Mouse (Mus musculus) G1E (cell line): ENCODE results near the gene Cxcl10. TPM values are rescaled to one million over a fixed set of nuclear protein-coding genes. Genes with fewer than 3 reads are reported as not detected.
"Not testable (repeated sequence)": the region's sequence is repeated elsewhere in the genome, so short reads cannot be mapped to it uniquely, and the experiment has no call there.

ENCODE experiments used
- ATAC-seq: 2 replicates; pipeline ENCODE4 v1.8.0; 2016; ENCODE audit warnings: mild to moderate bottlenecking; ENCODE audit not compliant: insufficient number of reproducible peaks, poor library complexity, low FRiP score, severe bottlenecking; ENCODE audit errors: extremely low read depth
- DNase-seq: peaks from one replicate; pipeline ENCODE4 v3.0.0; 2012; ENCODE audit warnings: low spot score
- H3K27me3 ChIP-seq: 2 replicates; pipeline ENCODE4 v1.6.1; 2012; ENCODE audit warnings: mild to moderate bottlenecking, low read length, inconsistent platforms; ENCODE audit not compliant: insufficient read depth
- H3K36me3 ChIP-seq: replicated peaks from 2 replicates; pipeline ENCODE3; 2012; ENCODE audit warnings: mild to moderate bottlenecking, inconsistent platforms
- H3K4me1 ChIP-seq: 2 replicates; pipeline ENCODE4 v1.6.1; 2012; ENCODE audit warnings: low read depth, low read length, inconsistent platforms, mixed read lengths; ENCODE audit not compliant: insufficient read depth
- H3K4me3 ChIP-seq: 2 replicates; pipeline ENCODE4 v1.5.1; 2012; ENCODE audit warnings: low read depth, mild to moderate bottlenecking, inconsistent platforms, low read length, moderate library complexity, mixed read lengths
- H3K9me3 ChIP-seq: replicated peaks from 2 replicates; pipeline ENCODE4 v1.6.1; 2012; ENCODE audit warnings: inconsistent platforms
- CTCF ChIP-seq: IDR thresholded peaks from 2 replicates; pipeline ENCODE4 v1.5.1; 2012; ENCODE audit warnings: low read depth, low read length, inconsistent platforms, mixed read lengths
- GATA1 ChIP-seq: IDR thresholded peaks from 2 replicates; pipeline ENCODE4 v1.6.1; 2012; ENCODE audit warnings: borderline replicate concordance, low read length, inconsistent platforms, mixed read lengths
- GATA2 ChIP-seq: IDR thresholded peaks from 2 replicates; pipeline ENCODE4 v1.6.1; 2012; ENCODE audit warnings: low read depth, low read length, inconsistent platforms, borderline replicate concordance
- POLR2AphosphoS5 ChIP-seq: IDR thresholded peaks from 2 replicates; pipeline ENCODE4 v1.6.1; 2012; ENCODE audit warnings: low read depth, low read length, inconsistent platforms; ENCODE audit not compliant: insufficient replicate concordance
- TAL1 ChIP-seq: conservative IDR thresholded peaks from 2 replicates; pipeline ENCODE4 v1.6.1; 2012; ENCODE audit warnings: low read depth, low read length, inconsistent platforms, mixed read lengths
- polyA plus RNA-seq: library from polyadenylated mRNA; stranded (reverse); fragments of >175 nt; gene quantifications from 2 replicates; pipeline ENCODE4 v1.2.3, GENCODE M21; 2012
- total RNA-seq, 2 experiments: library from RNA; stranded (forward) in 1 of 2; stranded (reverse) in 1 of 2; fragments of 200-1000 nt in 1 of 2; fragments of >200 nt in 1 of 2; fragmentation: Nextera tagmentation in 1 of 2; gene quantifications; 2 replicates each; pipeline ENCODE4 v1.2.3; 2014 to 2017

Gene Cxcl10
- total and polyA plus RNA-seq, 3 experiments = 0.05 TPM; not detected in 2

- no peaks in the 10 kb centered on the region for H3K4me1 ChIP-seq
These were observed 15.3 kb upstream of the Cxcl10 start for GRCm38 (mm10) chr5:92364011-92364410.

GRCm38 (mm10) chr5:92363179-92363578 is 14.5 kb upstream of the Cxcl10 start:
- TF ChIP-seq TAL1 (no peak), CTCF (no peak), GATA1 (no peak), POLR2AphosphoS5 (no peak), GATA2 (no peak)
- no peak for DNase-seq
- peaks cover 45% of the 10 kb centered on the region for H3K27me3 ChIP-seq
- H3K4me1 ChIP-seq = no peaks in the 10 kb centered on the region
- H3K9me3 ChIP-seq = no peaks in the 10 kb centered on the region
- H3K36me3 ChIP-seq = no peaks in the 10 kb centered on the region
- H3K4me3 ChIP-seq = no peak overlapping the region
- ATAC-seq = no peak

More at GRCm38 (mm10) chr5:92364011-92364410, 15.3 kb upstream of the Cxcl10 start:
- H3K36me3 ChIP-seq = no peaks in the 10 kb centered on the region
- no peak overlapping the region for H3K4me3 ChIP-seq
- peaks cover 47% of the 10 kb centered on the region for H3K27me3 ChIP-seq
- no peaks in the 10 kb centered on the region for H3K9me3 ChIP-seq
- DNase-seq = no peak
- no peak for ATAC-seq
- TF ChIP-seq TAL1 = no peak
- no peak for TF ChIP-seq POLR2AphosphoS5
- TF ChIP-seq GATA1 = no peak

GRCm38 (mm10) chr5:92358767-92359455 is 10.2 kb upstream of the Cxcl10 start:
- ATAC-seq (no peak), DNase-seq (no peak)
- Histone ChIP-seq H3K36me3 (no peaks in the 10 kb centered on the region), H3K27me3 (peaks cover 34% of the 10 kb centered on the region), H3K4me3 (no peak overlapping the region), H3K9me3 (no peaks in the 10 kb centered on the region), H3K4me1 (peaks cover 1% of the 10 kb centered on the region; the same call in 1 of the 2 replicates)
- TF ChIP-seq CTCF (no peak), POLR2AphosphoS5 (no peak), TAL1 (no peak), GATA1 (no peak), GATA2 (no peak)

GRCm38 (mm10) chr5:92358033-92358432 is 9.3 kb upstream of the Cxcl10 start:
- Histone ChIP-seq H3K9me3 (no peaks in the 10 kb centered on the region), H3K4me3 (no peak overlapping the region), H3K4me1 (peaks cover 8% of the 10 kb centered on the region), H3K36me3 (no peaks in the 10 kb centered on the region), H3K27me3 (peaks cover 33% of the 10 kb centered on the region)
- ATAC-seq (no peak), DNase-seq (peak; percentile 20)
- TF ChIP-seq GATA2 = no peak
- TF ChIP-seq CTCF = no peak
- no peak for TF ChIP-seq TAL1
- TF ChIP-seq POLR2AphosphoS5 = no peak

GRCm38 (mm10) chr5:92353517-92353916 is 4.8 kb upstream of the Cxcl10 start:
- no peaks in the 10 kb centered on the region for H3K9me3 ChIP-seq
- H3K4me3 ChIP-seq = peak overlapping the region; percentile 68
- ATAC-seq (peak; percentile 51), DNase-seq (peak; percentile 30)
- H3K36me3 ChIP-seq = no peaks in the 10 kb centered on the region
- peaks cover 21% of the 10 kb centered on the region for H3K27me3 ChIP-seq
- H3K4me1 ChIP-seq = peaks cover 27% of the 10 kb centered on the region
- TF ChIP-seq POLR2AphosphoS5 (no peak), GATA2 (no peak), CTCF (no peak), GATA1 (no peak), TAL1 (no peak)

GRCm38 (mm10) chr5:92352716-92353115 is 4.0 kb upstream of the Cxcl10 start:
- not testable (repeated sequence) for DNase-seq, ATAC-seq, H3K9me3 ChIP-seq, H3K36me3 ChIP-seq
- peaks cover 25% of the 10 kb centered on the region for H3K27me3 ChIP-seq
- H3K4me1 ChIP-seq = peaks cover 32% of the 10 kb centered on the region
- H3K4me3 ChIP-seq = peak overlapping the region; percentile 68; the same call in 1 of the 2 replicates

GRCm38 (mm10) chr5:92349731-92350130 is 1.0 kb upstream of the Cxcl10 start:
- no peaks in the 10 kb centered on the region for H3K36me3 ChIP-seq
- no peak for DNase-seq
- H3K4me1 ChIP-seq = peaks cover 37% of the 10 kb centered on the region
- no peak for ATAC-seq
- H3K27me3 ChIP-seq = peaks cover 25% of the 10 kb centered on the region
- H3K9me3 ChIP-seq = no peaks in the 10 kb centered on the region
- TF ChIP-seq CTCF (no peak), TAL1 (no peak), POLR2AphosphoS5 (no peak), GATA1 (no peak), GATA2 (no peak)
- no peak overlapping the region for H3K4me3 ChIP-seq
